Mouse (Mus musculus): ENCODE measurements around the gene Kcnj8. TPM values are rescaled to one million over a fixed set of nuclear protein-coding genes. Genes with fewer than 3 reads are reported as not detected.

The Kcnj8 gene
- polyA plus RNA-seq, 1 experiment from 2014 or later = 4.0 TPM

- H3K27ac ChIP-seq (ENCODE audit: low read depth, low read length) = no peak overlapping the region
- no peaks in the 10 kb centered on the region for H3K4me1 ChIP-seq (replicated peaks; ENCODE audit: control insufficient read depth, insufficient read depth, low read length)
- WGBS = 87% methylated on average over 8 of the region's 8 CpGs
- no peak for DNase-seq (ENCODE audit: low spot score)
- no peaks in the 10 kb centered on the region for H3K9me3 ChIP-seq (ENCODE audit: control insufficient read depth, low read length)
- H3K9ac ChIP-seq (ENCODE audit: low read length) = no peak overlapping the region
- no peaks in the 10 kb centered on the region for H3K27me3 ChIP-seq (ENCODE audit: control insufficient read depth, insufficient read depth, low read length)
- no peak overlapping the region for H3K4me2 ChIP-seq (ENCODE audit: low read depth, low read length, severe bottlenecking)
- no peaks in the 10 kb centered on the region for H3K36me3 ChIP-seq (ENCODE audit: control insufficient read depth, insufficient read depth, low read length)
- ATAC-seq (replicated peaks; ENCODE audit: low FRiP score) = no peak
- H3K4me3 ChIP-seq (ENCODE audit: low read depth, low read length) = no peak overlapping the region
Observed at GRCm38 (mm10) chr6:142542082-142542799, 29.2 kb downstream of the Kcnj8 start.

DNA sequence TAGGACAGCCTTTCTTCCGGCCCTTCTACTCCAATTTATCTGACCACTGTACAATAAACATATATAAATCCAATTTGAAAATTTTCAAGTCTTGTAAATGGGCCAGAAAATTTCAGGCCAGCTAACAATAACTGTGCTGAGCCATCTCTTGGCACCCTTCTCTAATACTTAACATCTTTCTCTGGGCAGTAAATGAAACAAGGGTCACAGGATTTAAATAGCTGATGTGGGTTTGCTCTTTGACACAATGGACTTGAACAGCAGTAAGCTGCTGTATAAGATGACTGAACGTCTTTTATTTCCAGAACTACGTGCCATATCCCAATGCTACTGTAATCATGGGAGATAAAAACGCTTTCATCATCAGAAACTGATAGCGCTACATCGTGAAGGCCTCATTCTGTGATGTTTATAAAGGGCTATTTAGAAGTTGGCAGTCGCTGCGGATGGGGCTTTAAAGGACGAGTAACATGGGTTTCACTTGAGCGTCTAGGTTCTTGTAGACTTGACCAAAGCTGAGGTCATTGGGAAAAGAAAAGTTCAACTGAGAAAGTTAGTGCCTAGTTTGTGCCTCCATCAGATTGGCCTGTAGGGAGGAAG, 30.8 kb downstream of the Kcnj8 start:
- Histone ChIP-seq H3K27ac (ENCODE audit: low read depth, low read length) (no peak overlapping the region), H3K4me1 (replicated peaks; ENCODE audit: control insufficient read depth, insufficient read depth, low read length) (no peaks in the 10 kb centered on the region), H3K4me2 (ENCODE audit: low read depth, low read length, severe bottlenecking) (no peak overlapping the region), H3K9ac (ENCODE audit: low read length) (no peak overlapping the region), H3K27me3 (ENCODE audit: control insufficient read depth, insufficient read depth, low read length) (no peaks in the 10 kb centered on the region), H3K9me3 (ENCODE audit: control insufficient read depth, low read length) (no peaks in the 10 kb centered on the region), H3K36me3 (ENCODE audit: control insufficient read depth, insufficient read depth, low read length) (no peaks in the 10 kb centered on the region), H3K4me3 (ENCODE audit: low read depth, low read length) (no peak overlapping the region)
- 88% methylated on average over 10 of the region's 10 CpGs for WGBS
- ATAC-seq (replicated peaks; ENCODE audit: low FRiP score) (no peak), DNase-seq (ENCODE audit: low spot score) (no peak)

DNA sequence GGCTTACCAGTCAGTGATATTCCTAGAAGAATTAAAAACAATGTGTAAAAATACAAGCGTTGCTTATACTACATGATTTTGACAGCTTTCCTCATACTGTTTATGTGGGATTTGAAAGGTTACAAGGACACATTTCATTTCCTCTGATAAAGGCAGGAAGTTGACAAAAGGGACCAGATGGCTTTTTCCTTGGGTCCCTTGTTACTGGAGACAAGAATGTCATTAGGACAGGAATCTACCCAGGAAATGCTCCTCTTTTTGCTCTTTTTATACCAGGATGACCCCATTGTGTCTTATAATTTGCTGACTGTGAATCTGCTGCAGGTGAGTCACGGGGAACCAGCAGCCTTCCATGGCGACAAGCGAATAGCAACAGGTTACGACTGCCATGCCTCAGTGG, 31.3 kb downstream of the Kcnj8 start:
- 93% methylated on average over 5 of the region's 5 CpGs for WGBS
- no peak overlapping the region for H3K4me3 ChIP-seq (ENCODE audit: low read depth, low read length)
- no peaks in the 10 kb centered on the region for H3K27me3 ChIP-seq (ENCODE audit: control insufficient read depth, insufficient read depth, low read length)
- no peak overlapping the region for H3K9ac ChIP-seq (ENCODE audit: low read length)
- no peak overlapping the region for H3K4me2 ChIP-seq (ENCODE audit: low read depth, low read length, severe bottlenecking)
- no peaks in the 10 kb centered on the region for H3K36me3 ChIP-seq (ENCODE audit: control insufficient read depth, insufficient read depth, low read length)
- no peaks in the 10 kb centered on the region for H3K4me1 ChIP-seq (replicated peaks; ENCODE audit: control insufficient read depth, insufficient read depth, low read length)
- no peak overlapping the region for H3K27ac ChIP-seq (ENCODE audit: low read depth, low read length)
- DNase-seq (ENCODE audit: low spot score) = no peak
- no peaks in the 10 kb centered on the region for H3K9me3 ChIP-seq (ENCODE audit: control insufficient read depth, low read length)
- no peak for ATAC-seq (replicated peaks; ENCODE audit: low FRiP score)

DNA sequence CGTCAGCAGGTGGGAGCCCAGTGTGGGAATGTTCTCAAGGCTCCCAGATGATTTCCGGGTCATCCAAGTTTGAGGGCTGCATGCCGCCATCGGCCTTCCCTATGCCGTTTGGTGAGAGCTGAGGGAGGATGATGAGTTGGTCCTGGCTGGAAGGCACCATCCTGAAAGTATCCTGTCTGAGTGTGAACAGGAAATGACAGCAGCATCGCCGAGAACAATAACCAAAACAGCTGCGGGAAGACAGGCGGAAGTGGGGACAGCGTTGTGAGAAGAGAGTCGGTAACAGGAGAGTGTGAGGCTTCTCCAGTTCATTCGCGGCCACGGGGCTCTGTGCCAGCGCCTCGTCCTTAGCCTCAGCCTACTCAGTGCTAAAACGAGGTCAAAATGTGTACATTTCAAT, 32.9 kb downstream of the Kcnj8 start:
- H3K9me3 ChIP-seq (ENCODE audit: control insufficient read depth, low read length) = no peaks in the 10 kb centered on the region
- H3K27ac ChIP-seq (ENCODE audit: low read depth, low read length) = no peak overlapping the region
- ATAC-seq (replicated peaks; ENCODE audit: low FRiP score) (no peak), DNase-seq (ENCODE audit: low spot score) (no peak)
- no peak overlapping the region for H3K9ac ChIP-seq (ENCODE audit: low read length)
- no peak overlapping the region for H3K4me2 ChIP-seq (ENCODE audit: low read depth, low read length, severe bottlenecking)
- H3K36me3 ChIP-seq (ENCODE audit: control insufficient read depth, insufficient read depth, low read length) = no peaks in the 10 kb centered on the region
- H3K4me3 ChIP-seq (ENCODE audit: low read depth, low read length) = no peak overlapping the region
- H3K27me3 ChIP-seq (ENCODE audit: control insufficient read depth, insufficient read depth, low read length) = no peaks in the 10 kb centered on the region
- WGBS = 89% methylated on average over 17 of the region's 17 CpGs
- no peaks in the 10 kb centered on the region for H3K4me1 ChIP-seq (replicated peaks; ENCODE audit: control insufficient read depth, insufficient read depth, low read length)

DNA sequence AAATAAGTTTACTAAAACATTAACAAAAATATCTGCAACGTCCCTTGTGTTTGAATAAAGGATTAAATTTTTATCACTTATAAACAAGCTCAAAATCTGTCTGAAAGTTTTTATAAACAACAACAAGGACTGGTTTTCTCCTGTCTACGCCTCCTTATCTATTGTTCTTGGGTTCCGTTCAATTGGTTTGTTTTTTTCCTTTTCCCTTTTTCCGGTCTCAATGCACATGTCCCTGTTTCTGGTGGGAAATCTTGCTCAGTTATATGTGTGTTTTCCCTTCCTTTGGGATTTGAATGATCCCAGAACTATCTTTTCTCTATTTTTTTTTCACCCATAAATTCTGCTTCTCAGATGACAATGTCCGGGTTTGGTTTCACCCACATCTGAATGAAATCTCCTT, 38.0 kb downstream of the Kcnj8 start:
- H3K36me3 ChIP-seq (ENCODE audit: control insufficient read depth, insufficient read depth, low read length) = no peaks in the 10 kb centered on the region
- no peaks in the 10 kb centered on the region for H3K27me3 ChIP-seq (ENCODE audit: control insufficient read depth, insufficient read depth, low read length)
- no peaks in the 10 kb centered on the region for H3K9me3 ChIP-seq (ENCODE audit: control insufficient read depth, low read length)
- no peaks in the 10 kb centered on the region for H3K4me1 ChIP-seq (replicated peaks; ENCODE audit: control insufficient read depth, insufficient read depth, low read length)
- no peak overlapping the region for H3K4me2 ChIP-seq (ENCODE audit: low read depth, low read length, severe bottlenecking)
- H3K9ac ChIP-seq (ENCODE audit: low read length) = no peak overlapping the region
- no peak for ATAC-seq (replicated peaks; ENCODE audit: low FRiP score)
- no peak overlapping the region for H3K4me3 ChIP-seq (ENCODE audit: low read depth, low read length)
- WGBS = 84% methylated on average over 5 of the region's 5 CpGs
- no peak for DNase-seq (ENCODE audit: low spot score)
- no peak overlapping the region for H3K27ac ChIP-seq (ENCODE audit: low read depth, low read length)

GRCm38 (mm10) chr6:142532686-142533085, 38.7 kb downstream of the Kcnj8 start:
- no peak overlapping the region for H3K4me3 ChIP-seq (ENCODE audit: low read depth, low read length)
- no peaks in the 10 kb centered on the region for H3K36me3 ChIP-seq (ENCODE audit: control insufficient read depth, insufficient read depth, low read length)
- H3K9me3 ChIP-seq (ENCODE audit: control insufficient read depth, low read length) = no peaks in the 10 kb centered on the region
- no peak overlapping the region for H3K27ac ChIP-seq (ENCODE audit: low read depth, low read length)
- H3K4me2 ChIP-seq (ENCODE audit: low read depth, low read length, severe bottlenecking) = no peak overlapping the region
- no peak overlapping the region for H3K9ac ChIP-seq (ENCODE audit: low read length)
- DNase-seq (ENCODE audit: low spot score) = no peak
- H3K4me1 ChIP-seq (replicated peaks; ENCODE audit: control insufficient read depth, insufficient read depth, low read length) = no peaks in the 10 kb centered on the region
- H3K27me3 ChIP-seq (ENCODE audit: control insufficient read depth, insufficient read depth, low read length) = no peaks in the 10 kb centered on the region
- no peak for ATAC-seq (replicated peaks; ENCODE audit: low FRiP score)
- 93% methylated on average over 2 of the region's 2 CpGs for WGBS

- no peak overlapping the region for H3K4me2 ChIP-seq (ENCODE audit: low read depth, low read length, severe bottlenecking)
- ATAC-seq (replicated peaks; ENCODE audit: low FRiP score) = no peak
- no peaks in the 10 kb centered on the region for H3K4me1 ChIP-seq (replicated peaks; ENCODE audit: control insufficient read depth, insufficient read depth, low read length)
- H3K27me3 ChIP-seq (ENCODE audit: control insufficient read depth, insufficient read depth, low read length) = no peaks in the 10 kb centered on the region
- no peak overlapping the region for H3K27ac ChIP-seq (ENCODE audit: low read depth, low read length)
- 94% methylated on average over 17 of the region's 17 CpGs for WGBS
- no peak overlapping the region for H3K9ac ChIP-seq (ENCODE audit: low read length)
- no peak overlapping the region for H3K4me3 ChIP-seq (ENCODE audit: low read depth, low read length)
- no peak for DNase-seq (ENCODE audit: low spot score)
- no peaks in the 10 kb centered on the region for H3K36me3 ChIP-seq (ENCODE audit: control insufficient read depth, insufficient read depth, low read length)
- H3K9me3 ChIP-seq (ENCODE audit: control insufficient read depth, low read length) = no peaks in the 10 kb centered on the region
Observed at GRCm38 (mm10) chr6:142532141-142532540, 39.3 kb downstream of the Kcnj8 start.

- WGBS = 92% methylated on average over 5 of the region's 5 CpGs
- Histone ChIP-seq H3K9ac (ENCODE audit: low read length) (no peak overlapping the region), H3K4me2 (ENCODE audit: low read depth, low read length, severe bottlenecking) (no peak overlapping the region), H3K4me3 (ENCODE audit: low read depth, low read length) (no peak overlapping the region), H3K27ac (ENCODE audit: low read depth, low read length) (no peak overlapping the region), H3K9me3 (ENCODE audit: control insufficient read depth, low read length) (no peaks in the 10 kb centered on the region), H3K27me3 (ENCODE audit: control insufficient read depth, insufficient read depth, low read length) (no peaks in the 10 kb centered on the region), H3K4me1 (replicated peaks; ENCODE audit: control insufficient read depth, insufficient read depth, low read length) (no peaks in the 10 kb centered on the region), H3K36me3 (ENCODE audit: control insufficient read depth, insufficient read depth, low read length) (no peaks in the 10 kb centered on the region)
- DNase-seq (ENCODE audit: low spot score) = no peak
- ATAC-seq (replicated peaks; ENCODE audit: low FRiP score) = no peak
Observed at GRCm38 (mm10) chr6:142530378-142530777, 41.0 kb downstream of the Kcnj8 start.

- Histone ChIP-seq H3K9ac (ENCODE audit: low read length) (no peak overlapping the region), H3K27ac (ENCODE audit: low read depth, low read length) (no peak overlapping the region), H3K4me2 (ENCODE audit: low read depth, low read length, severe bottlenecking) (no peak overlapping the region), H3K4me1 (replicated peaks; ENCODE audit: control insufficient read depth, insufficient read depth, low read length) (no peaks in the 10 kb centered on the region), H3K36me3 (ENCODE audit: control insufficient read depth, insufficient read depth, low read length) (no peaks in the 10 kb centered on the region), H3K4me3 (ENCODE audit: low read depth, low read length) (no peak overlapping the region), H3K27me3 (ENCODE audit: control insufficient read depth, insufficient read depth, low read length) (no peaks in the 10 kb centered on the region), H3K9me3 (ENCODE audit: control insufficient read depth, low read length) (no peaks in the 10 kb centered on the region)
- DNase-seq (ENCODE audit: low spot score) (no peak), ATAC-seq (replicated peaks; ENCODE audit: low FRiP score) (no peak)
- WGBS = 86% methylated on average over 8 of the region's 8 CpGs
Observed at GRCm38 (mm10) chr6:142529680-142530079, 41.7 kb downstream of the Kcnj8 start.

Measured in forebrain, embryonic 11.5 days (tissue).